Mouse (Mus musculus) CD4-positive helper T cell, adult 2 months (primary cell): ENCODE measurements around the gene Kat5.

Experiments
- DNase-seq: peaks from one replicate; pipeline ENCODE4 v3.0.0-alpha.2; 2012; ENCODE audit warnings: low read depth, missing footprints, low spot score

Kat5 gene

GRCm38 (mm10) chr19:5571831-5572230, 38.2 kb downstream of the Kat5 start:
- peak; percentile 70 for DNase-seq

- no peak for DNase-seq
Observed at GRCm38 (mm10) chr19:5570353-5571246, 39.4 kb downstream of the Kat5 start.

GRCm38 (mm10) chr19:5569521-5569920, 40.5 kb downstream of the Kat5 start:
- no peak for DNase-seq

- DNase-seq: peak; percentile 88
Observed at GRCm38 (mm10) chr19:5568470-5569140, 41.4 kb downstream of the Kat5 start.

GRCm38 (mm10) chr19:5567534-5568469, 42.2 kb downstream of the Kat5 start, which contains the start of gene Ap5b1:
Gene Ap5b1 (plus strand): TSS chr19:5568025.
- DNase-seq: peak; percentile 92

GRCm38 (mm10) chr19:5567180-5567533, 42.9 kb downstream of the Kat5 start:
- no peak for DNase-seq

GRCm38 (mm10) chr19:5566316-5566715, 43.7 kb downstream of the Kat5 start:
- DNase-seq: no peak

GRCm38 (mm10) chr19:5562776-5563175, 47.3 kb downstream of the Kat5 start:
- no peak for DNase-seq

- DNase-seq: no peak
Observed at GRCm38 (mm10) chr19:5561886-5562285, 48.2 kb downstream of the Kat5 start.

GRCm38 (mm10) chr19:5561252-5561790, 48.7 kb downstream of the Kat5 start:
- no peak for DNase-seq

GRCm38 (mm10) chr19:5560457-5561041, 49.5 kb downstream of the Kat5 start, which contains the start of gene Ovol1:
Gene Ovol1 (minus strand): TSS chr19:5560646.
- DNase-seq: peak; percentile 25

- DNase-seq: peak; percentile 28
Observed at GRCm38 (mm10) chr19:5559631-5560456, 50.2 kb downstream of the Kat5 start.

- no peak for DNase-seq
Observed at GRCm38 (mm10) chr19:5559229-5559628, 50.8 kb downstream of the Kat5 start.

GRCm38 (mm10) chr19:5558770-5559169, 51.3 kb downstream of the Kat5 start:
- no peak for DNase-seq

- DNase-seq: no peak
Observed at GRCm38 (mm10) chr19:5558169-5558568, 51.9 kb downstream of the Kat5 start.

- no peak for DNase-seq
Observed at GRCm38 (mm10) chr19:5554212-5554611, 55.8 kb downstream of the Kat5 start.

GRCm38 (mm10) chr19:5553802-5554201, 56.2 kb downstream of the Kat5 start:
- no peak for DNase-seq
